ENCODE assay signal across 34 mouse cellular contexts in genomic region chr11:100325062-100325629, GRCm38 (mm10). TPM values are rescaled to one million over a fixed set of nuclear protein-coding genes. Genes with fewer than 3 reads are reported as not detected.
DNase-seq lines count a peak whose midpoint lies in the region; ATAC-seq and TF ChIP-seq lines count a peak whose summit lies in the region.
"Had no signal": no experiment of that assay in that cellular context is flagged by ENCODE, and none has a peak within 500 bp of the region (broad histone marks: within the 10 kb centered on the region; RNA-seq: fewer than 3 reads in every experiment).

No protein-coding gene starts in this region.

- no peak overlapping the region for H3K4me2 ChIP-seq in hindbrain, embryonic 12.5 days (replicated peaks)
- no peak overlapping the region for H3K4me2 ChIP-seq in midbrain, embryonic 15.5 days
- H3K4me2 ChIP-seq in midbrain, postnatal 0 days (ENCODE audit: low read depth, low read length, poor library complexity, severe bottlenecking), result no peak overlapping the region
- H3K4me2 ChIP-seq: embryonic facial prominence, embryonic 13.5 days; forebrain, embryonic 13.5 days; heart, embryonic 11.5 days; hindbrain, embryonic 15.5 days had no signal

- ATAC-seq in hindbrain, embryonic 12.5 days (ENCODE audit: low FRiP score), result no peak
- ATAC-seq in midbrain, embryonic 15.5 days (replicated peaks), result no peak
- ATAC-seq in midbrain, postnatal 0 days (ENCODE audit: low FRiP score), result no peak
- ATAC-seq: forebrain, embryonic 13.5 days; forebrain, embryonic 16.5 days had no signal

- no peak for TF ChIP-seq POLR2A in spleen, adult 2 months (IDR thresholded peaks at IDR 0.05; ENCODE audit: low read depth, low read length)

- 0 out of 2 replicates have a peak overlapping the region, but pooled peaks have one; percentile 23 for H3K27ac ChIP-seq in hindbrain, embryonic 12.5 days
- H3K27ac ChIP-seq in hindbrain, embryonic 10.5 days, result no peak overlapping the region
- H3K27ac ChIP-seq in midbrain, embryonic 15.5 days, result peak overlapping the region; percentile 9; the same call in 1 of the 2 replicates
- H3K27ac ChIP-seq in midbrain, postnatal 0 days (ENCODE audit: low read depth, low read length), result no peak overlapping the region
- H3K27ac ChIP-seq in spleen, adult 2 months (ENCODE audit: insufficient read depth, low read length), result peak overlapping the region; percentile 34; the same call in 1 of the 2 replicates
- H3K27ac ChIP-seq: embryonic facial prominence, embryonic 10.5 days; embryonic facial prominence, embryonic 13.5 days; forebrain, embryonic 10.5 days; forebrain, embryonic 13.5 days; hindbrain, embryonic 15.5 days had no signal

- H3K27me3 ChIP-seq in hindbrain, embryonic 12.5 days, result no peaks in the 10 kb centered on the region
- no peaks in the 10 kb centered on the region for H3K27me3 ChIP-seq in hindbrain, embryonic 10.5 days (ENCODE audit: insufficient read depth, poor library complexity, severe bottlenecking)
- no peaks in the 10 kb centered on the region for H3K27me3 ChIP-seq in midbrain, embryonic 15.5 days (replicated peaks)
- no peaks in the 10 kb centered on the region for H3K27me3 ChIP-seq in midbrain, postnatal 0 days (ENCODE audit: insufficient read depth, low read length)
- H3K27me3 ChIP-seq in spleen, adult 2 months (ENCODE audit: control insufficient read depth, insufficient read depth, low read length), result no peaks in the 10 kb centered on the region
- no peaks in the 10 kb centered on the region for H3K27me3 ChIP-seq in splenic B cell, adult 2 months (ENCODE audit: control insufficient read depth, insufficient read depth, low read length, poor library complexity, severe bottlenecking)
- H3K27me3 ChIP-seq: embryonic facial prominence, embryonic 13.5 days; forebrain, embryonic 13.5 days; hindbrain, embryonic 15.5 days had no signal

- H3K4me3 ChIP-seq in hindbrain, embryonic 12.5 days, result no peak overlapping the region
- H3K4me3 ChIP-seq in hindbrain, embryonic 10.5 days, result no peak overlapping the region
- H3K4me3 ChIP-seq in midbrain, embryonic 15.5 days, result no peak overlapping the region
- no peak overlapping the region for H3K4me3 ChIP-seq in midbrain, postnatal 0 days (ENCODE audit: low read depth, low read length)
- no peak overlapping the region for H3K4me3 ChIP-seq in spleen, adult 2 months (ENCODE audit: extremely low read depth, insufficient read depth, insufficient read length)
- H3K4me3 ChIP-seq: embryonic facial prominence, embryonic 10.5 days; embryonic facial prominence, embryonic 13.5 days; forebrain, embryonic 10.5 days; forebrain, embryonic 13.5 days; hindbrain, embryonic 15.5 days had no signal

- DNase-seq in hindbrain, embryonic 10.5 days (ENCODE audit: low spot score), result no peak
- DNase-seq in midbrain, postnatal 0 days (ENCODE audit: low spot score), result no peak
- no peak for DNase-seq in spleen, adult 2 months (ENCODE audit: low read depth in 1 of 2, low spot score in 2 of 2)
- DNase-seq in spleen, adult 18-20 months, result no peak
- DNase-seq in splenic B cell, adult 2 months (ENCODE audit: low read depth, low spot score), result peak; percentile 44
- DNase-seq: adrenal gland, adult 2 months; adrenal gland, postnatal 14 days; cerebellum, adult 11 months; cerebellum, adult 8-10 months; cerebellum, postnatal 10 days; cerebellum, postnatal 36 days; embryo, embryonic 11 days; gastrocnemius, postnatal 10 days; gastrocnemius, postnatal 36 days had no signal

- TF ChIP-seq CTCF in midbrain, postnatal 0 days (IDR thresholded peaks at IDR 0.05), result no peak
- TF ChIP-seq CTCF in spleen, adult 2 months (IDR thresholded peaks at IDR 0.05; ENCODE audit: extremely low read depth, insufficient read depth, insufficient read length, insufficient replicate concordance), result no peak

- no peaks in the 10 kb centered on the region for H3K9me3 ChIP-seq in hindbrain, embryonic 12.5 days (replicated peaks)
- H3K9me3 ChIP-seq in hindbrain, embryonic 10.5 days, result no peaks in the 10 kb centered on the region
- H3K9me3 ChIP-seq in midbrain, embryonic 15.5 days, result no peaks in the 10 kb centered on the region
- no peaks in the 10 kb centered on the region for H3K9me3 ChIP-seq in midbrain, postnatal 0 days (ENCODE audit: low read length)
- H3K9me3 ChIP-seq: embryonic facial prominence, embryonic 10.5 days; embryonic facial prominence, embryonic 13.5 days; forebrain, embryonic 10.5 days; forebrain, embryonic 13.5 days; G1E; hindbrain, embryonic 15.5 days had no signal

- peaks cover 13% of the 10 kb centered on the region for H3K36me3 ChIP-seq in hindbrain, embryonic 12.5 days
- H3K36me3 ChIP-seq in hindbrain, embryonic 10.5 days, result peaks cover 25% of the 10 kb centered on the region
- peaks cover 11% of the 10 kb centered on the region; the same call in 1 of the 2 replicates for H3K36me3 ChIP-seq in midbrain, embryonic 15.5 days (replicated peaks)
- H3K36me3 ChIP-seq in midbrain, postnatal 0 days (ENCODE audit: insufficient read depth, low read length), result peaks cover 10% of the 10 kb centered on the region
- H3K36me3 ChIP-seq in spleen, adult 2 months (ENCODE audit: control insufficient read depth, insufficient read depth, low read length), result peaks cover 14% of the 10 kb centered on the region
- H3K36me3 ChIP-seq in splenic B cell, adult 2 months (ENCODE audit: control insufficient read depth, insufficient read depth, low read length, poor library complexity, severe bottlenecking), result peaks cover 9% of the 10 kb centered on the region

- peaks cover 16% of the 10 kb centered on the region for H3K4me1 ChIP-seq in hindbrain, embryonic 12.5 days
- H3K4me1 ChIP-seq in hindbrain, embryonic 10.5 days (replicated peaks), result peaks cover 24% of the 10 kb centered on the region
- peaks cover 21% of the 10 kb centered on the region for H3K4me1 ChIP-seq in midbrain, embryonic 15.5 days
- H3K4me1 ChIP-seq in midbrain, postnatal 0 days (ENCODE audit: insufficient read depth, low read length), result peaks cover 8% of the 10 kb centered on the region; the same call in 1 of the 2 replicates
- H3K4me1 ChIP-seq in spleen, adult 2 months (ENCODE audit: control insufficient read depth, insufficient read depth, insufficient read length), result no peaks in the 10 kb centered on the region

- WGBS in hindbrain, embryonic 12.5 days, result 62% methylated on average over 11 of the region's 11 CpGs
- WGBS in hindbrain, embryonic 10.5 days, result 70% methylated on average over 11 of the region's 11 CpGs
- 64% methylated on average over 11 of the region's 11 CpGs for WGBS in midbrain, embryonic 15.5 days
- 57% methylated on average over 11 of the region's 11 CpGs for WGBS in midbrain, postnatal 0 days
- WGBS in spleen, adult 2 months, result 82% methylated on average over 11 of the region's 11 CpGs

- H3K9ac ChIP-seq in hindbrain, embryonic 12.5 days, result no peak overlapping the region
- H3K9ac ChIP-seq in midbrain, embryonic 15.5 days, result no peak overlapping the region
- H3K9ac ChIP-seq in midbrain, postnatal 0 days (replicated peaks; ENCODE audit: low read length, poor library complexity, severe bottlenecking), result no peak overlapping the region
- H3K9ac ChIP-seq: embryonic facial prominence, embryonic 13.5 days; forebrain, embryonic 13.5 days; hindbrain, embryonic 15.5 days had no signal

RNA-seq across cellular contexts. Expression of gene Eif1, which starts 5.5 kb away (rescaled TPM):
- polyA plus RNA-seq in hindbrain, embryonic 12.5 days (2016; fragmentation: Nextera tagmentation; extraction: Ambion mirVana), result 1,343 and 1,447 TPM in 2 replicates
- polyA plus RNA-seq in hindbrain, embryonic 10.5 days (2016; fragmentation: Nextera tagmentation; extraction: Ambion mirVana), result 1,728 and 1,735 TPM in 2 replicates
- polyA plus RNA-seq in midbrain, embryonic 15.5 days (2015; fragmentation: Nextera tagmentation; extraction: Ambion mirVana), result 1,086 and 1,110 TPM in 2 replicates
- 84.7 and 117 TPM in 2 replicates for total RNA-seq in midbrain, postnatal 0 days (2014; rRNA removed)
- 1,241 and 1,297 TPM in 2 replicates for polyA plus RNA-seq in midbrain, postnatal 0 days (2015; fragmentation: Nextera tagmentation; extraction: Ambion mirVana)
- 74.0 and 83.2 TPM in 2 replicates for polyA plus RNA-seq in spleen, adult 2 months (2012; rRNA removed)

RNA-seq across cellular contexts. Expression of gene Gast, which starts 9.1 kb away (rescaled TPM):
- polyA plus RNA-seq in hindbrain, embryonic 12.5 days (2016; fragmentation: Nextera tagmentation; extraction: Ambion mirVana), result 0.89 TPM in 1 of 2 replicates, not detected in the other
- polyA plus RNA-seq in hindbrain, embryonic 10.5 days (2016; fragmentation: Nextera tagmentation; extraction: Ambion mirVana), result 0.90 TPM in 1 of 2 replicates, not detected in the other
- polyA plus RNA-seq in midbrain, embryonic 15.5 days (2015; fragmentation: Nextera tagmentation; extraction: Ambion mirVana), result 2.0 and 2.3 TPM in 2 replicates
- not detected in 2 replicates for total RNA-seq in midbrain, postnatal 0 days (2014; rRNA removed)
- 1.1 and 2.2 TPM in 2 replicates for polyA plus RNA-seq in midbrain, postnatal 0 days (2015; fragmentation: Nextera tagmentation; extraction: Ambion mirVana)
- polyA plus RNA-seq in spleen, adult 2 months (2012; rRNA removed), result not detected in 2 replicates
- total RNA-seq: adrenal gland, adult 2 months; adrenal gland, postnatal 14 days; adrenal gland, postnatal 4 days; CH12.LX; G1E; gastrocnemius, adult 18-20 months; gastrocnemius, postnatal 10 days; gastrocnemius, postnatal 36 days; granulocyte monocyte progenitor cell, adult 5-6 weeks; heart, adult 8-10 months; heart, postnatal 25 days had no signal
- polyA plus RNA-seq: adrenal gland, adult 2 months; forebrain, embryonic 10.5 days; forebrain, embryonic 16.5 days; G1E; heart, embryonic 11.5 days; heart, embryonic 14.5 days; heart, postnatal 0 days; hindbrain, embryonic 11.5 days had no signal

RNA-seq across cellular contexts. Expression of gene Hap1, which starts 30.8 kb away (rescaled TPM):
- 53.7 and 58.0 TPM in 2 replicates for polyA plus RNA-seq in hindbrain, embryonic 12.5 days (2016; fragmentation: Nextera tagmentation; extraction: Ambion mirVana)
- 33.2 and 37.7 TPM in 2 replicates for polyA plus RNA-seq in hindbrain, embryonic 10.5 days (2016; fragmentation: Nextera tagmentation; extraction: Ambion mirVana)
- polyA plus RNA-seq in midbrain, embryonic 15.5 days (2015; fragmentation: Nextera tagmentation; extraction: Ambion mirVana), result 315 and 316 TPM in 2 replicates
- 743 and 796 TPM in 2 replicates for total RNA-seq in midbrain, postnatal 0 days (2014; rRNA removed)
- 597 and 631 TPM in 2 replicates for polyA plus RNA-seq in midbrain, postnatal 0 days (2015; fragmentation: Nextera tagmentation; extraction: Ambion mirVana)
- 22.0 and 24.7 TPM in 2 replicates for polyA plus RNA-seq in spleen, adult 2 months (2012; rRNA removed)
- total RNA-seq: granulocyte monocyte progenitor cell, adult 5-6 weeks had no signal
- polyA plus RNA-seq: G1E had no signal

RNA-seq across cellular contexts. Expression of gene Krt42, which starts 55.5 kb away (rescaled TPM):
- polyA plus RNA-seq in hindbrain, embryonic 12.5 days (2016; fragmentation: Nextera tagmentation; extraction: Ambion mirVana), result not detected in 2 replicates
- polyA plus RNA-seq in hindbrain, embryonic 10.5 days (2016; fragmentation: Nextera tagmentation; extraction: Ambion mirVana), result not detected in 2 replicates
- not detected in 2 replicates for polyA plus RNA-seq in midbrain, embryonic 15.5 days (2015; fragmentation: Nextera tagmentation; extraction: Ambion mirVana)
- 0.27 TPM in 1 of 2 replicates, not detected in the other for total RNA-seq in midbrain, postnatal 0 days (2014; rRNA removed)
- not detected in 2 replicates for polyA plus RNA-seq in midbrain, postnatal 0 days (2015; fragmentation: Nextera tagmentation; extraction: Ambion mirVana)
- polyA plus RNA-seq in spleen, adult 2 months (2012; rRNA removed), result not detected in 2 replicates
- total RNA-seq: adrenal gland, adult 2 months; adrenal gland, postnatal 14 days; adrenal gland, postnatal 4 days; CH12.LX; gastrocnemius, adult 18-20 months; gastrocnemius, postnatal 10 days; gastrocnemius, postnatal 36 days; granulocyte monocyte progenitor cell, adult 5-6 weeks; heart, adult 8-10 months; heart, postnatal 25 days had no signal
- polyA plus RNA-seq: cortical plate, adult 2 months; embryonic facial prominence, embryonic 10.5 days; forebrain, embryonic 10.5 days; forebrain, embryonic 13.5 days; forebrain, embryonic 16.5 days; G1E; heart, embryonic 14.5 days; heart, postnatal 0 days; hindbrain, embryonic 11.5 days; hindbrain, embryonic 15.5 days had no signal

Comparison
In these comparisons a context has a peak if more than half of its experiments do, and no peak if none do; other contexts are left out.
1. H3K27ac ChIP-seq: peak in hindbrain, embryonic 12.5 days (single experiment), midbrain, embryonic 15.5 days (single experiment) and spleen, adult 2 months (single experiment); none in hindbrain, embryonic 10.5 days (single experiment) and midbrain, postnatal 0 days (single experiment).
2. RNA of gene Eif1, which starts 5.5 kb away (polyA plus RNA-seq): 1,728 to 1,735 TPM in hindbrain, embryonic 10.5 days, 1,343 to 1,447 TPM in hindbrain, embryonic 12.5 days, 1,241 to 1,297 TPM in midbrain, postnatal 0 days and 1,086 to 1,110 TPM in midbrain, embryonic 15.5 days; 74.0 to 83.2 TPM in spleen, adult 2 months; every median in the first group is over 10 times any median in the second.